Mouse (Mus musculus) small intestine, adult 2 months (tissue): ENCODE measurements around the gene Ube2b.

Experiments used
- CTCF ChIP-seq: fragments of 200-500 bp; IDR thresholded peaks from 2 replicates; pipeline ENCODE4 v1.5.1; 2012; ENCODE audit warnings: low read depth, mild to moderate bottlenecking, control low read depth, inconsistent platforms, low read length, moderate library complexity, mixed read lengths; ENCODE audit not compliant: insufficient replicate concordance, insufficient read length; ENCODE audit errors: extremely low read depth
- POLR2A ChIP-seq: fragments of 200-500 bp; IDR thresholded peaks from 2 replicates; pipeline ENCODE4 v1.6.1; 2012; ENCODE audit warnings: low read depth, mild to moderate bottlenecking, control low read depth, inconsistent platforms, low read length, moderate library complexity

- TF ChIP-seq CTCF (no peak), POLR2A (no peak)
Observed at GRCm38 (mm10) chr11:51966651-51967050, 33.9 kb downstream of the Ube2b start.
